Mouse (Mus musculus): Measurements from ENCODE around the gene Gm10721. TPM values are rescaled to one million over a fixed set of nuclear protein-coding genes. Genes with fewer than 3 reads are reported as not detected.
A peak's percentile ranks its signal among the peaks of the same experiment; 100 is the strongest.
"Not testable (repeated sequence)": the region's sequence is repeated elsewhere in the genome, so short reads cannot be mapped to it uniquely, and the experiment has no call there.

The Gm10721 gene
- total and polyA plus RNA-seq, 2 experiments from 2014 or later, result 0.35 TPM; not detected in 1

- WGBS, result 96% methylated on average over 2 of the region's 7 CpGs
- H3K27ac ChIP-seq; H3K4me1 ChIP-seq (ENCODE audit: insufficient read depth, low read length); H3K9me3 ChIP-seq (ENCODE audit: low read length); H3K4me2 ChIP-seq (ENCODE audit: low read depth, low read length); H3K4me3 ChIP-seq (ENCODE audit: low read length); ATAC-seq; DNase-seq (ENCODE audit: low spot score); H3K27me3 ChIP-seq (ENCODE audit: insufficient read depth, low read length); H3K9ac ChIP-seq (replicated peaks; ENCODE audit: low read length); H3K36me3 ChIP-seq (ENCODE audit: insufficient read depth, low read length): not testable (repeated sequence)
Observed at GRCm38 (mm10) chr9:3012054-3012621, 802 bp upstream of the Gm10721 start.

GRCm38 (mm10) chr9:3015354-3015753 is 2.4 kb downstream of the Gm10721 start, which contains the start of gene Gm10720:
TSS of gene Gm10720 (plus strand) at chr9:3015654.
- 58% methylated on average over 4 of the region's 9 CpGs for WGBS

GRCm38 (mm10) chr9:3015896-3016295 is 3.0 kb downstream of the Gm10721 start:
- not testable (repeated sequence) for H3K4me1 ChIP-seq (ENCODE audit: insufficient read depth, low read length); H3K36me3 ChIP-seq (ENCODE audit: insufficient read depth, low read length); H3K27ac ChIP-seq; H3K9ac ChIP-seq (replicated peaks; ENCODE audit: low read length); H3K4me3 ChIP-seq (ENCODE audit: low read length); DNase-seq (ENCODE audit: low spot score); ATAC-seq; H3K27me3 ChIP-seq (ENCODE audit: insufficient read depth, low read length); H3K9me3 ChIP-seq (ENCODE audit: low read length); H3K4me2 ChIP-seq (ENCODE audit: low read depth, low read length)
- WGBS, result 71% methylated on average over 4 of the region's 6 CpGs

More at GRCm38 (mm10) chr9:3015354-3015753, 2.4 kb downstream of the Gm10721 start, which contains the start of gene Gm10720:
- not testable (repeated sequence) for H3K9me3 ChIP-seq (ENCODE audit: low read length); H3K27me3 ChIP-seq (ENCODE audit: insufficient read depth, low read length); DNase-seq (ENCODE audit: low spot score); ATAC-seq; H3K9ac ChIP-seq (replicated peaks; ENCODE audit: low read length); H3K4me2 ChIP-seq (ENCODE audit: low read depth, low read length); H3K36me3 ChIP-seq (ENCODE audit: insufficient read depth, low read length); H3K27ac ChIP-seq; H3K4me1 ChIP-seq (ENCODE audit: insufficient read depth, low read length); H3K4me3 ChIP-seq (ENCODE audit: low read length)

DNA sequence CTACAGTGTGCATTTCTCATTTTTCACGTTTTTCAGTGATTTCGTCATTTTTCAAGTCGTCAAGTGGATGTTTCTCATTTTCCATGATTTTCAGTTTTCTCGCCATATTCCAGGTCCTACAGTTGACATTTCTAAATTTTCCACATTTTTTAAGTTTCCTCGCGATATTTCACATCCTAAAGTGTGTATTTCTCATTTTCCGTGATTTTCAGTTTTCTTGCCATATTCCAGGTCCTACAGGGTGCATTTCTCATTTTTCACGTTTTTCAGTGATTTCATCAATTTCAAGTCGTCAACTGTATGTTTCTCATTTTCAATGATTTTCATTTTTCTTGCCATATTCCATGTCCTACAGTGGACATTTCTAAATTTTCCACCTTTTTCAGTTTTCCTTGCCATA is 4.2 kb downstream of the Gm10721 start, which contains the start of gene Gm10719:
TSS of gene Gm10719 (plus strand) at position 301 of the 400 bp plus-strand sequence.
- not testable (repeated sequence) for ATAC-seq; H3K9me3 ChIP-seq (ENCODE audit: low read length); H3K27me3 ChIP-seq (ENCODE audit: insufficient read depth, low read length); H3K4me1 ChIP-seq (ENCODE audit: insufficient read depth, low read length); H3K27ac ChIP-seq; H3K36me3 ChIP-seq (ENCODE audit: insufficient read depth, low read length); DNase-seq (ENCODE audit: low spot score); H3K9ac ChIP-seq (replicated peaks; ENCODE audit: low read length); H3K4me2 ChIP-seq (ENCODE audit: low read depth, low read length); H3K4me3 ChIP-seq (ENCODE audit: low read length)
- WGBS, result 60% methylated on average over 1 of the region's 9 CpGs

DNA sequence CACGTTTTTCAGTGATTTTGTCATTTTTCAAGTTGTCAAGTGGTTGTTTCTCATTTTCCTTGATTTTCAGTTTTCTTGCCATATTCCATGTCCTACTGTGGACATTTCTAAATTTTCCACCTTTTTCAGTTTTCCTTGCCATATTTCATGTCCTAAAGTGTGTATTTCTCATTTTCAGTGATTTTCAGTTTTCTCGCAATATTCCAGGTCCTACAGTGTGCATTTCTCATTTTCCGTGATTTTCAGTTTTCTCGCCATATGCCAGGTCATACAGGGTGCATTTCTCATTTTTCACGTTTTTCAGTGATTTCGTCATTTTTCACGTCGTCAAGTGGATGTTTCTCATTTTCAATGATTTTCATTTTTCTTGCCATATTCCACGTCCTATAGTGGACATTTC is 6.0 kb downstream of the Gm10721 start:
- H3K9me3 ChIP-seq (ENCODE audit: low read length); DNase-seq (ENCODE audit: low spot score); H3K4me3 ChIP-seq (ENCODE audit: low read length); H3K4me1 ChIP-seq (ENCODE audit: insufficient read depth, low read length); H3K4me2 ChIP-seq (ENCODE audit: low read depth, low read length); H3K36me3 ChIP-seq (ENCODE audit: insufficient read depth, low read length); H3K27me3 ChIP-seq (ENCODE audit: insufficient read depth, low read length); H3K9ac ChIP-seq (replicated peaks; ENCODE audit: low read length); ATAC-seq; H3K27ac ChIP-seq: not testable (repeated sequence)
- WGBS, result 70% methylated on average over 9 of the region's 9 CpGs

DNA sequence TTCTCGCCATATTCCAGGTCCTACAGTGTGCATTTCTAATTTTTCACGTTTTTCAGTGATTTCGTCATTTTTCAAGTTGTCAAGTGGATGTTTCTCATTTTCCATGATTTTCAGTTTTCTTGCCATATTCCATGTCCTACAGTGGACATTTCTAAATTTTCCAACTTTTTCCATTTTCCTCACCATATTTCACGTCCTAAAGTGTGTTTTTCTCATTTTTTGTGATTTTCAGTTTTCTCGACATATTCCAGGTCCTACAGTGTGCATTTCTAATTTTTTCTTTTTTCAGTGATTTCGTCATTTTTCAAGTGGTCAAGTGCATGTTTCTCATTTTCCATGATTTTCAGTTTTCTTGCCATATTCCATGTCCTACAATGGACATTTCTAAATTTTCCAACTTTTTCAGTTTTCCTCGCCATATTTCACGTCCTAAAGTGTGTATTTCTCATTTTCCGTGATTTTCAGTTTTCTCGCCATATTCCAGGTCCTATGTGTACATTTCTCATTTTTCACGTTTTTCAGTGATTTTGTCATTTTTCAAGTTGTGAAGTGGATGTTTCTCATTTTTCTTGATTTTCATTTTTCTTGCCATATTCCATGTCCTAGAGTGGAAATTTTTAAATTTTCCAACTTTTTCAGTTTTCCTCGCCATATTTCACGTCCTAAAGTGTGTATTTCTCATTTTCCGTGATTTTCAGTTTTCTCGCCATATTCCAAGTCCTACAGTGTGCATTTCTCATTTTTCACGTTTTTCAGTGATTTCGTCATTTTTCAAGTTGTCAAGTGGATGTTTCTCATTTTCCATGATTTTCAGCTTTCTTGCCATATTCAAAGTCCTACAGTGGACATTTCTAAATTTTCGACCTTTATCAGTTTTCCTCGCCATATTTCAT is 7.1 kb downstream of the Gm10721 start:
- H3K36me3 ChIP-seq (ENCODE audit: insufficient read depth, low read length); H3K27ac ChIP-seq; H3K27me3 ChIP-seq (ENCODE audit: insufficient read depth, low read length); DNase-seq (ENCODE audit: low spot score); H3K4me3 ChIP-seq (ENCODE audit: low read length); H3K4me2 ChIP-seq (ENCODE audit: low read depth, low read length); H3K4me1 ChIP-seq (ENCODE audit: insufficient read depth, low read length); H3K9ac ChIP-seq (replicated peaks; ENCODE audit: low read length); H3K9me3 ChIP-seq (ENCODE audit: low read length): not testable (repeated sequence)
- peak; percentile 72 for ATAC-seq
- WGBS, result 76% methylated on average over 11 of the region's 19 CpGs

DNA sequence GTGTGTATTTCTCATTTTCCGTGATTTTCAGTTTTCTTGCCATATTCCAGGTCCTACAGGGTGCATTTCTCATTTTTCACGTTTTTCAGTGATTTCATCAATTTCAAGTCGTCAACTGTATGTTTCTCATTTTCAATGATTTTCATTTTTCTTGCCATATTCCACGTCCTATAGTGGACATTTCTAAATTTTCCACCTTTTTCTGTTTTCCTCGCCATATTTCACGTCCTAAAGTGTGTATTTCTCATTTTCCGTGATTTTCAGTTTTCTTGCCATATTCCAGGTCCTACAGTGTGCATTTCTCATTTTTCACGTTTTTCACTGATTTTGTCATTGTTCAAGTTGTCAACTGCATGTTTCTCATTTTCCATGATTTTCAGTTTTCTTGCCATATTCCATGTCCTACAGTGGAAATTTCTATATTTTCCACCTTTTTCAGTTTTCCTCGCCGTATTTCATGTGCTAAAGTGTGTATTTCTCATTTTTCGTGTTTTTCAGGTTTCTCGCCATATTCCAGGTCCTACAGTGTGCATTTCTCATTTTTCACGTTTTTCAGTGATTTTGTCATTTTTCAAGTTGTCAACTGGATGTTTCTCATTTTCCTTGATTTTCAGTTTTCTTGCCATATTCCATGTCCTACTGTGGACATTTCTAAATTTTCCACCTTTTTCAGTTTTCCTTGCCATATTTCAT is 9.5 kb downstream of the Gm10721 start:
- DNase-seq (ENCODE audit: low spot score), result peak; percentile 10
- ATAC-seq; H3K27me3 ChIP-seq (ENCODE audit: insufficient read depth, low read length): not testable (repeated sequence)

DNA sequence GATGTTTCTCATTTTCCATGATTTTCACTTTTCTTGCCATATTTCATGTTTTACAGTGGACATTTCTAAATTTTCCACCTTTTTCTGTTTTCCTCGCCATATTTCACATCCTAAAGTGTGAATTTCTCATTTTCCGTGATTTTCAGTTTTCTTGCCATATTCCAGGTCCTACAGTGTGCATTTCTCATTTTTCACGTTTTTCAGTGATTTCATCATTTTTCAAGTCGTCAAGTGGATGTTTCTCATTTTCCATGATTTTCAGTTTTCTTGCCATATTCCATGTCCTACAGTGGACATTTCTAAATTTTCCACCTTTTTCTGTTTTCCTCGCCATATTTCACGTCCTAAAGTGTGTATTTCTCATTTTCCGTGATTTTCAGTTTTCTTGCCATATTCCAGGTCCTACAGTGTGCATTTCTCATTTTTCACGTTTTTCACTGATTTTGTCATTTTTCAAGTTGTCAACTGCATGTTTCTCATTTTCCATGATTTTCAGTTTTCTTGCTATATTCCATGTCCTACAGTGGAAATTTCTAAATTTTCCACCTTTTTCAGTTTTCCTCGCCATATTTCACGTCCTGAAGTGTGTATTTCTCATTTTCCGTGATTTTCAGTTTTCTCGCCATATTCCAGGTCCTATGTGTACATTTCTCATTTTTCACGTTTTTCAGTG is 10.5 kb downstream of the Gm10721 start, which contains the start of gene Gm10718:
TSS of gene Gm10718 (plus strand) at position 236 of the 673 bp plus-strand sequence.
- H3K9ac ChIP-seq (replicated peaks; ENCODE audit: low read length); H3K27ac ChIP-seq; H3K27me3 ChIP-seq (ENCODE audit: insufficient read depth, low read length); DNase-seq (ENCODE audit: low spot score); ATAC-seq; H3K9me3 ChIP-seq (ENCODE audit: low read length); H3K36me3 ChIP-seq (ENCODE audit: insufficient read depth, low read length); H3K4me3 ChIP-seq (ENCODE audit: low read length); H3K4me1 ChIP-seq (ENCODE audit: insufficient read depth, low read length); H3K4me2 ChIP-seq (ENCODE audit: low read depth, low read length): not testable (repeated sequence)
- 74% methylated on average over 9 of the region's 13 CpGs for WGBS

More for the DNA sequence above, 9.5 kb downstream of the Gm10721 start:
- H3K4me1 ChIP-seq (ENCODE audit: insufficient read depth, low read length); H3K9me3 ChIP-seq (ENCODE audit: low read length); H3K4me3 ChIP-seq (ENCODE audit: low read length); H3K27ac ChIP-seq; H3K9ac ChIP-seq (replicated peaks; ENCODE audit: low read length); H3K4me2 ChIP-seq (ENCODE audit: low read depth, low read length); H3K36me3 ChIP-seq (ENCODE audit: insufficient read depth, low read length): not testable (repeated sequence)
- WGBS, result 74% methylated on average over 9 of the region's 13 CpGs

DNA sequence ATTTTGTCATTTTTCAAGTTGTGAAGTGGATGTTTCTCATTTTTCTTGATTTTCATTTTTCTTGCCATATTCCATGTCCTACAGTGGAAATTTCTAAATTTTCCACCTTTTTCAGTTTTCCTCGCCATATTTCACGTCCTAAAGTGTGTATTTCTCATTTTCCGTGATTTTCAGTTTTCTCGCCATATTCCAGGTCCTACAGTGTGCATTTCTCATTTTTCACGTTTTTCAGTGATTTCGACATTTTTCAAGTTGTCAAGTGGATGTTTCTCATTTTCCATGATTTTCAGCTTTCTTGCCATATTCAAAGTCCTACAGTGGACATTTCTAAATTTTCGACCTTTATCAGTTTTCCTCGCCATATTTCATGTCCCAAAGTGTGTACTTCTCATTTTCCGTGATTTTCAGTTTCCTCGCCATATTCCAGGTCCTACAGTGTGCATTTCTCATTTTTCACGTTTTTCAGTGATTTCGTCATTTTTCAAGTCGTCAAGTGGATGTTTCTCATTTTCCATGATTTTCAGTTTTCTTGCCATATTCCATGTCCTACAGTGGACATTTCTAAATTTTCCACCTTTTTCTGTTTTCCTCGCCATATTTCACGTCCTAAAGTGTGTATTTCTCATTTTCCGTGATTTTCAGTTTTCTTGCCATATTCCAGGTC is 11.2 kb downstream of the Gm10721 start:
- not testable (repeated sequence) for H3K4me1 ChIP-seq (ENCODE audit: insufficient read depth, low read length); H3K9ac ChIP-seq (replicated peaks; ENCODE audit: low read length); H3K27me3 ChIP-seq (ENCODE audit: insufficient read depth, low read length); ATAC-seq; DNase-seq (ENCODE audit: low spot score); H3K9me3 ChIP-seq (ENCODE audit: low read length); H3K4me2 ChIP-seq (ENCODE audit: low read depth, low read length); H3K4me3 ChIP-seq (ENCODE audit: low read length); H3K27ac ChIP-seq; H3K36me3 ChIP-seq (ENCODE audit: insufficient read depth, low read length)
- 68% methylated on average over 15 of the region's 16 CpGs for WGBS

Measured in hindbrain, postnatal 0 days (tissue).